Mouse (Mus musculus) monocyte, adult 5-6 weeks (primary cell): ENCODE measurements around the gene Gna11. TPM values are rescaled to one million over a fixed set of nuclear protein-coding genes. Genes with fewer than 3 reads are reported as not detected.

Experiments
- ATAC-seq: fragments of 153-309, 156-312 bp; replicated peaks from 2 replicates; pipeline ENCODE4 v1.8.0; 2017; ENCODE audit warnings: mild to moderate bottlenecking; ENCODE audit not compliant: low TSS enrichment, insufficient number of reproducible peaks, severe bottlenecking, poor library complexity, low FRiP score
- total RNA-seq: library from RNA; stranded (forward); fragments of 200-1000, 200-491, 200-594 nt; gene quantifications from 3 replicates; pipeline ENCODE4 v1.2.3, GENCODE M21; 2017

Gene Gna11
- total RNA-seq, 1 experiment from 2014 or later, result 2.2 TPM

DNA sequence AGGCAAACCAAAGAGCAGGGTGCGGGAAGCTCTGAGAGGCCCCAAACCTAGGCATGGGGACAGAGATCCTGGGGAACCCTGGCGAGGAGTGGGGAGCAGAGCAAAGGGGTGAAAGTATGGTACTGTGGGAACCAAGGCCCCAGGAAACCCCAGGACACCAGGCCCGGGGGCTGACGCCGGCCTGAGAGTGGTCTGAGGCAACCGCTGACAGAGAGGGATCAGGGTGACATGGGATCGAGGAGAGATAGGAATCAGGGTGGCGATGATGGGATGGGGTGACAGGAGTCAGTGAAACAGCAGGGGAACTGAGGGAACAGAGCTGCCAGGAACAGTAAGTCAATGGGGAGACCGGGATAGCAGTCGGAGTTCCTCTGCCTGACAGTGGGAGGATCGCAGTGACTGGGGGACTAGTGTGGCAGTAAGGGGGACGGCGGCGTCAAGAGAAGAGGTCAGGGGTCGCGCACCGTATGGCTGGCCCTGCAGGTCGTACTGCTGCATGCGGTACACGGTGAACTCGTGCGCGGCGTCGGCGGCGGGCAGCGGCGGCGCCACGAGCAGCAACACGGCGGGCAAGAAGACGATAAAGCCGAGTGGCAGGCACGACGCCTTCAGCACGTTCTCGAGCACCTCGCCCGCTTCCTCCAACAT is 49.2 kb downstream of the Gna11 start:
- no peak for ATAC-seq

DNA sequence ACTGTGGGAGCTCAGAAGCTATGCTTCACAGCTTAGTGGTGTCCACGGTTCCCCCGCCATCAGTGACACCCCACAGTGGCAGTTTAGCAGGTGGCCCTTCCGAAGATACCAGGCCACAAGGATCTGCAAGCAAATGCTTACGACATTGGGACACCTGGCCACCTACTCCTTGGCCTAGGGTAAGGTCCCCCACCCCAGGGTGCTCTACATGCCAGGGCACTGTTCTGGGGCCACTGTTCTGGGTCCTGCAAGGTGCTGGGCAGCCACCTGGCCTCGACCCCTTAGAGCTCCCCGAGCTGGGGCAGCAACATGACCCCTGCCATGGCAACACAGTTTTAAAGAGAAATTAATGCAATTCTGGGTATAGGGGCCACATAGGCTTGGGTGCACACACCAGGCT is 49.8 kb downstream of the Gna11 start:
- ATAC-seq, result no peak

- 0 out of 2 replicates have a peak, but pooled peaks have one; percentile 7 for ATAC-seq
Measured at GRCm38 (mm10) chr10:81494260-81495041, 50.5 kb downstream of the Gna11 start.

- ATAC-seq, result no peak
Measured at GRCm38 (mm10) chr10:81493601-81494220, 51.3 kb downstream of the Gna11 start.

GRCm38 (mm10) chr10:81492606-81493240 is 52.3 kb downstream of the Gna11 start:
- no peak for ATAC-seq

GRCm38 (mm10) chr10:81491018-81491417 is 54.0 kb downstream of the Gna11 start:
- ATAC-seq, result no peak

- ATAC-seq, result no peak
Measured at GRCm38 (mm10) chr10:81489941-81490340, 55.0 kb downstream of the Gna11 start.

- ATAC-seq, result no peak
Measured at GRCm38 (mm10) chr10:81488081-81488480, 56.9 kb downstream of the Gna11 start.

DNA sequence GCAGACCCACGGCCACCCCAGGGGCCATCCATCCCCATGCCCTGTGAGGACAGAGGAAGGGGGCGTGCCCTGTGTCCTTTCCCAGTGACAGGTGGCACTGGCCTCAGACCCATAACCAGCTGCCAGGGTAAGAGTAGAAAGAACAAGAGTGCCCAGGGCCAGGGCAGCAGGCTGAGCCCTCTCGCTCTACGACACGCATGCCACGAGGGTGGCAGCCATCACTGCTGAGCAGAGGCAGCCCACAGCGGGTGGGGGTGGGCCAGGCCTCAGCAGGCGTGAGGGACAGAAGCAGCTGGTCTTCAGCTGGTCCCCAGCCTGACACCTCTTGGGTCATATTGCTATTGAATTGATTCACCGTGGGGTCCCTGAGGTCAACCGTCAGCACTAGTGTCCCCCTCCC is 58.5 kb downstream of the Gna11 start:
- no peak for ATAC-seq

- no peak for ATAC-seq
Measured at GRCm38 (mm10) chr10:81485479-81486018, 59.4 kb downstream of the Gna11 start.

DNA sequence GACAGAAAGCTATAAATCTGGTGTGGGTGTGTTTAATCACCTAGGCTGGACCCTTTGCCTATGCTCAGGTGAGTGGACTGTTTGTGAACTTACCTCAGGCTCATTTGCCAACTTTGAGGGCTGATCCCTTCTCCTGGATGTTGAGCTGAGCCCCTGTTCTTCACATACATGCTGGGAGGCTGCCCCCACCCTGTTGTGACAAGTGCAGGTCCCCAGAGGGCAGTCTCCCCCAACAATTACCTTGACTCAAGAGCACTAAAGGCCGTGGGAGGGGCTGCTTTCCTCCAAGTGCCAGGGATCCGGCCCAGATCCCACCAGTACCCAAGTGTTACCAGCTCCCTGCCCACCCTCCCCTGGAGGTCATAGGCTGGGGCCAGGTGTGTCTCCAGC is 59.9 kb downstream of the Gna11 start:
- no peak for ATAC-seq

DNA sequence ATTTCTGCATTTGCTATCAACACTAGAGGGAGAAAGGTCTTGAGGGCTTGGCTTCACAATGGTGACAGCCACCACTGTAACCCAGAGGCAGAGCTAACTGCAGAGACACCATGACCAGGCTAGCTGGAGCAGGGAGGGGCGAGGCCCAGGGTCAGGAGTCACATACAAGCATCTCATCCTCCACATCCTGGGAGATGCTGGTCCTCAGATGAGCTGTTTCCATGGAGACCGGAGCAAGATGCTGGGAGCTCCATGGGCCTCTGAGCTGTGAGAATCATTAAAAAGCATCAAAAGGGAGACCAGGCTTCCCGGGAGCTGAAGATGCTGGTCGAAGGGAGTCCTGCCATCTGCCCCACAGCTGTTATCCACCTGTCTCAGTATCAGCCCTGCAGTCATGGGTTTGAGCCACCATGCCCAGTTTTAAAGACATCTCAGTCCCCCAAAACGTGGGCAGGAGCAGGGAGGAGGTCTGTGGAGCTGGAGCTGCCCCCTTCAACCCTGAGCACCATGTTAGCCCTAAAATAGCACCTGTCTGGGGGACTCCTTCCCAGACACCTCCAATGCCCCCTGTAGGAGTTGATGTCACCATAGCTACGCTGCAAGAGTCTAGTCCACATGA is 60.4 kb downstream of the Gna11 start:
- no peak for ATAC-seq

GRCm38 (mm10) chr10:81483983-81484382 is 61.0 kb downstream of the Gna11 start:
- ATAC-seq, result peak; percentile 40; the same call in 1 of the 2 replicates

DNA sequence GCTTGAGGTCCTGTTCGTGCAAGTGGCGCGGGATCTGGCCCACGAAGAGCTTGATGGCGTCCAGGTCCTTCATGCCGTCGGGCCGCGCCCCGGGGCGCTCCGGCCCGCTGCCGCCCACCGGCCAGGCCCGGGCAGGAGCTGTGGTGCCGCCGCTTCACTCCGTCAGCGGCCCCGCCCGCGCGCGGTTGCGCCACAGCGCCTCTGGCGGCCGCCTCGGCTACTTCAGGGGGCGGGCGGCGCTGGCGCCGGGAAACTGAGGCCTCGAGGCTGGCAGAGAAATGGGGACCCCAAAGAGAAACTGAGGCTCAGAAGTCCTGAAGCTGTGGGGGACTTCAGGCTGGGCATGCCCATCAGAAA is 62.5 kb downstream of the Gna11 start, which contains the start of gene Celf5:
Gene Celf5 (minus strand): TSS at position 177 of the 357 bp plus-strand sequence.
- ATAC-seq, result no peak

DNA sequence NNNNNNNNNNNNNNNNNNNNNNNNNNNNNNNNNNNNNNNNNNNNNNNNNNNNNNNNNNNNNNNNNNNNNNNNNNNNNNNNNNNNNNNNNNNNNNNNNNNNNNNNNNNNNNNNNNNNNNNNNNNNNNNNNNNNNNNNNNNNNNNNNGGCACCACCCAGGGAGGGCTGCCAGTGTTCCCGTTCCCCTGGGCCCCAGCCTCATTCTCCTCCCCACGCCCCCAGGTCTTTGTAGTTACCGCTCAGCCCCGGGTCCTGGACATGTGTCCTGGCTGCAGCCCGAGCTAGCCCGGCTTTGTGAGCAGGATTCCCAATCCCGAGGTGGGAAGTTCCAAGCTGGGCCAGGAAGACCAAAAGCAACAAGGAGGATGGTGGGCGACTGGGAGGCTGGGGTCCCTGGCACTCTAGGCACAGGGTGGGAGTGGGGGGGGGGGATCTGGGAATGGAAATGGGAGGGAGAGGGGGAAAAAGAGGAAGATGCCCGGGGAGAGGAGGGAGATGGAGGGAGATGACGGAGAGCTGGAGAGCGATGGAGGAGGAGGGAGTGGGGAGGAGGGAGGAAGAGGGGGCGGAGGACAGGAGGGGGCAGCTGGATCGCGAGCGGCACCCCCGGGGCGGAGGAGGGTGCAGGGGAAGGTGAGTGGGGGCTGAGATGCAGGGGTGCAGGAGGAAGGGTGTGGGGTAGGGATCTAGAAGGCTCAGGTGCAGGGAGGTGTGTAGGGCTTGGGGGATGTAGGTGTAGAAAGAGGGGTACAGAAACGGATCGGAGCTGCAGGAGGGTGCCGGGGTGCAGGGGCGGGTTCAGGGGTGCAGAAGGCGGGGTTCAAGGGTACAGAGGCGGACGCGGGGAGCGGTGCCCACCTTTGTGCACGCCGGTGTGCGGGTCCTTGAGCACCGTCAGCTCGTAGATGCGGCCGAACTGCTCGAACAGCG is 63.1 kb downstream of the Gna11 start:
- ATAC-seq, result no peak
